Mouse (Mus musculus): ENCODE measurements around the gene 3110082I17Rik.

3110082I17Rik gene

GRCm38 (mm10) chr5:139378986-139379629 is 81.2 kb downstream of the 3110082I17Rik start:
- no peak for DNase-seq (ENCODE audit: low read depth, low spot score)

- no peak for DNase-seq (ENCODE audit: low read depth, low spot score)
These were observed 82.1 kb downstream of the 3110082I17Rik start for GRCm38 (mm10) chr5:139378271-139378556.

DNA sequence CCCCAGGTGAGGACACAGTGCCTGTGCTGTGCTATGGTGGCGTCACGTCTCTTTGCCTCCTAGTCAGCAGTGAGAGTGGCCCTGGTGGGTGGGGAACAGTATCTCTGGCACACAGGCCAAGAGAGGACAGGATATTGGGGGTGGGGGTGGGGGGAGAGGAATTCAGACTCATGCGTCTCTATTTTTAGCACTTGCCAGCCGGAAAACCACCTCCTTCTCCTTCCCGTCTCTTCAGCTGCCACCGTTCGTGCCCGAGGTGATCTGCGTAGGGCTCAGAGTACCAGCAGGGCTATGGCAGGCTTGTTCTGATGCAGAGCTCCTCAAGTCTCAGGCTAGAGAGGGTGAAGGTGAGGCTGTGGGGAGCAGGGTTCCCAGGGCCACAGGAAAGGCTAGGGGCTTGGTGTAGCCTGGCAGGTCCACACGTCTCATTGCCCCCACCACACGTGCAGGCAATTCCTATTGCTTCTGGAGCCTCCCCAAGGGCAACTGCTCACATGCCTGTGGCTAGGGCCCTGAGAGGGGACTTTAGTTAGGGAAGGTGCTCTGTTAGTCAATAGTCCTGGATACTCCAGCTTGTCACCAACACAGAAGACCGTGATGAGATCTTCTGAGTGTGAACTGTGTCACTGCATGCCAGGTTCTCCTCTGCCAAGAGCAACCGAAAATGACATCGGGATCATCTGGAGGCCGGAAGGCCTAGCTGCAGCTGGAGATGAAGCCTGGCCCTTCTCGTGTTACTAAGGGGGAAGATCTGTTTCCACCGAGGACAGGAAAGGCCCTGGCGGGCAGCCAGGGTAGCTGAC is 82.7 kb downstream of the 3110082I17Rik start, which contains the start of gene Gpr146:
Gpr146 (plus strand) TSS at position 230 of the 803 bp plus-strand sequence.
- DNase-seq (ENCODE audit: low read depth, low spot score): no peak

DNA sequence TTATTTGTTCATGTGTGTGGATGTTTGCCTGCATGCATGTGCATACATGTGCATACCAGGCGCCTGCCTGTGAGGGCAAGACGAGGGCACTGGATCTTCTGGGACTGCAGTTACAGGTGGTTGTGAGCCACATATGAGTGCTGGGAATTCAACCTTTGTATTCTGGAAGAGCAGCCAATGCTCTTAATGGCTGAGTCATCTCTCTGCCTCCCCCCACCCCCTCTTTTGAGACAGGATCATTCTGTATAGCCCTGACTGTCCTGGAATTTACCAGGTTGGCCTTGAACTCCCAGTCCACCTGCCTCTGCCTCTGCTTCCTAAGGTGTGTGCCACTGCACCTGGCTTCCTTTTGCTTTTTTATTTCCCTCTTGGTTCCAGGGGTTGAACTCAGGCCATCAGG is 85.5 kb downstream of the 3110082I17Rik start:
- DNase-seq (ENCODE audit: low read depth, low spot score): no peak

- DNase-seq (ENCODE audit: low read depth, low spot score): no peak
These were observed 86.4 kb downstream of the 3110082I17Rik start for GRCm38 (mm10) chr5:139373889-139374444.

GRCm38 (mm10) chr5:139373126-139373525 is 87.2 kb downstream of the 3110082I17Rik start:
- DNase-seq (ENCODE audit: low read depth, low spot score): no peak

DNA sequence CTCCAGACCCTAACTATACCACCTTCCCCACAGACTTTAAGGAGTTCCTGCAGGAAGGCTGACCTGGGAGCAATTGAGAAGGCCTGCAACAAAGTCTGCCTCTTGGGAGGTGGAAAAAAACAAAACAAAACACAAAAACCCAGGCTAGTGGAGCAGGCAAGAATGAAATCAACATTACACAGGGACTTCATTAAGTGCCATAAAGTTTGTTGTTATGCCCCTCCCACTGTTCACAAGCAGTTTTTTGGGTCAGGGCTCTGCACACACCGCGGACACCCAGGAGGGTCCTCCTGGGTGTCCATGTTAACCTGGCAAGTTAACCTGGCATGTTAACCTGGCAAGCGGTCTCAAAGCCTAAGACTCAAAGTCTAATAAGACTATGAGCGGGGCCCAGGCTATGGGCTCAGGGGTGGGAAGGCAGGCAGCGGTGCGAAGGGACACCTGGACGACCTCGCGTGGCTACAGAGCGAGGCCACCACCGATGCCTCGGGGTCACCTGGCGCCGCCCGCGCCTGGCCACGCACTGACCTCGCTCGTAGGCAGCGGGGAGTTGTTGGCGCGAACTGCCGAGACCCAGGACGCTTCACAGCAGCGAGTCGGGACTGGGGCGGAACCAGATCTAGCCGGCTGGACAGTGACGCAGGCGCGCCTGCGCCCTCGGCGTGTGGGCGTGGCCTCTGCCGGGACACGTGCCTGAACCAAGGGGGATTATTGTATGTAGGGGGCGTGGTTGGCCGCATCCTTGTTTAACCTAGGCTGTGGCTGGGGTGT is 88.5 kb downstream of the 3110082I17Rik start:
- peak; percentile 87 for DNase-seq (ENCODE audit: low read depth, low spot score)

- no peak for DNase-seq (ENCODE audit: low read depth, low spot score)
These were observed 89.2 kb downstream of the 3110082I17Rik start for GRCm38 (mm10) chr5:139371118-139371517.

- no peak for DNase-seq (ENCODE audit: low read depth, low spot score)
These were observed 90.0 kb downstream of the 3110082I17Rik start for GRCm38 (mm10) chr5:139370336-139370735.

DNA sequence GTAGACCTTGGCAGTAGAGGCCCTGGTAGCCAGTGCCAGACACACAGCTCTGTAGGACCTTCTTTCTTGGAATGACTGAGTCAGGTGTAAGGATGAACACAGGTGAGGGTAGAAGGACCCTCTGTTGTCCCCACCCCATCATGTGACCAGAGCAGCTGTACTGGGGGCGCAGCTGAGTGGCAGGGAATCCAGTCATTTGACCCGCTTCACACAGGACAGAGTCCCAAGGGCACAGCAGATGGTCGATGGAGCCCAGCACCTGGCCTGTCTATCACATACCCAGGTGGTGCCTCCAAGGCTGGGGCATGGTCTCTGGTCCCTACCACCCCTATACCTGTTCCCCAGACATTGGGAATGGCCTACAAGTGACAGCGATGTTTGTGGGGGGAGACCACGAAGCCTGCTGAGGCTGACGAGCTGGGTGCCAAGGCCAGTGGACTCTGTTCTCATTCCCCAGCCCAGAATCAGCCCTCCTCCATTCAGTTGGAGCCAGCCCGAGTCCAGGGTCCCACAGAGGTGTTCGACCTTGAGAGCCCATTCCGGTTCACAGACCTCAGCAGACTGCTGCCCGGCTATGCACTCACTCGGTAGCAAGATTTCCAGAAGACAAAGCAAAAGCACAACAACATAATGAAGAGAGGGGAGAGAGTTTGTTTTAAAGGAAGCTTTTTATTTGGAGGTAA is 91.5 kb downstream of the 3110082I17Rik start:
- no peak for DNase-seq (ENCODE audit: low read depth, low spot score)

DNA sequence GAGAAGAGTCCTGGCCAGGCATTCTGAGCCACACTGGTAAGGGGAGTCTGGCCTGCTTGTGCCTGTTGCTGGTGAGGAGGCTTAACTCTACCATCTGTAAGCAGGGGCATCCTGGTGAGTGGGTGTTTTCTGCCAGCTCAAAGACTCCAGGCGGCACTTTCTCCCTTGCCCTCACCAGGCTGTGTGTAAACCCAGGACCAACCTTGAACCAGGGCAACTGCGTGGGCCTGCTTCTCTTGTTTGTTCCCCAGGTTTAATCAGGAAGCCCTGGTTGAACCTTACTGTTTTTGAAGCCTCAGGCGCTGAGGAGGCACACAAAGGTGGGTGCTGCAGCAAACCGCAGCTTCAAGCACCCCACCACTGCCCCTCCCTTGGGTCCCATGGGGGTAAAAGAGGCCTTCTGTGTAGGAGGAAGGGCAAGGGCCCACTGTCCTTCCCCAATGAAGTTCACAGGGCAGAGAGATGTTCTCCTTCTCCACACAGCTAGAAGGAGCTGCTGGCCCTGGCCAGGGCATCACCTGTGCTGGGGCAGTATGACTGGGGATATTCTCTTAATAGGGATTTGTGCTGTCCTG is 92.4 kb downstream of the 3110082I17Rik start:
- no peak for DNase-seq (ENCODE audit: low read depth, low spot score)

DNA sequence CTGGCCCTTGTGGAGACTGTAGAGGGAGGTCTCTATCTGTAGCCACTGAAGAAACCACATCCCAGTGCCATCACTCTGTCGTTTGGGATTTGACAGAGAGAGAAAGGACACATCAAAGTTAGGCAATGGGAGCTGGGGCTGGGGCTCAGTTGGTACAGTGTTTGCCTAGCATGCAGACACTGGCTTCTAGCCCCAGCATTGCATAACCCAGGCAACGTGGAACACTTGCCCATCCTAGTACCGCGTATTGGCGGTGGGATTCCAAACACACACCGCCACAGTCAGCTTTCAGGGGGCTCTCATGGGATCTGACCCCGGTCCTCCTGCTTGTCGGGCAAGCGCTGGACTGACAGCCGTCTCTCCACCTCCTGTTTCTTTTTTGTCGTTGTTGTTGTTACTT is 93.8 kb downstream of the 3110082I17Rik start:
- no peak for DNase-seq (ENCODE audit: low read depth, low spot score)

DNA sequence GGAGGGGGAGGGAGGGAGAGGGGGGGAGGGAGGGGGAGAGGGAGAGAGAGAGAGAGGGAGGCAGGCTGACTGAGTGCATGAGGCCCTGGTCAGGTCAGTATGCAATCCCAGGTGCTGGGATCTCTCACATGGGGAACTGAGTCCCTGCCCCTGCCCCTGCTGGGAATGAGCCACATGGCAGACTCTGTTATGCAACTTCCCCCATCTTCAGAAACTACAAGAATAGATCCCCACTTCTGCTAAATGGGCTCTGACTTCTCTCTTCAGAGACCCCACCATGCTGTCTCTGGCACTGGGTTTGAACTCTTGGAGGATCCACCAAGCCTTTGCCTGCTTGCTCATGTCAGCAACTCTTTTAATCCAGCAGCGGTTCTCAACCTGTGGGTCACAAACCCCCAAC is 94.5 kb downstream of the 3110082I17Rik start:
- DNase-seq (ENCODE audit: low read depth, low spot score): no peak

GRCm38 (mm10) chr5:139364911-139365571 is 95.3 kb downstream of the 3110082I17Rik start:
- DNase-seq (ENCODE audit: low read depth, low spot score): no peak

GRCm38 (mm10) chr5:139364260-139364910 is 95.9 kb downstream of the 3110082I17Rik start:
- DNase-seq (ENCODE audit: low read depth, low spot score): peak; percentile 80

GRCm38 (mm10) chr5:139363858-139364257 is 96.5 kb downstream of the 3110082I17Rik start:
- DNase-seq (ENCODE audit: low read depth, low spot score): no peak

DNA sequence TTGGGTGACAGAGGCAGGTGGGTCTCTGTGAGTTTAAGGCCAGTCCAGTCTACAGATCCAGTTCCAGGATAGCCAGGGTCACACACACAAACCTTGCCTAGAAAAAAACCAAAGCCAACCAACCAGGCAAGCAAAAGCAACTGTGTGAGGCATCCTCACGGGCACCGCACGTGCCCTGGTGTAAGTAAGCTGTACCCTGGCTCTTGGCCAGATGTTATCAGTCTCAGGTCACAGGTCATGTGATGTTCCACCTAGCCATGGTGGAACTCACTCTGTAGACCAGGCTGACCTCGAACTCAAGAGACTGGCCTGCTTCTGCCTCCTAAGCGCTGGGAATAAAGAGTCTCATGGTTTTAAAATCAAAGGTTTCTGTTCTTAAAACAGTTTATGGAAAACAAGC is 101.1 kb downstream of the 3110082I17Rik start:
- no peak for DNase-seq (ENCODE audit: low read depth, low spot score)

- DNase-seq (ENCODE audit: low read depth, low spot score): no peak
These were observed 101.7 kb downstream of the 3110082I17Rik start for GRCm38 (mm10) chr5:139358653-139359052.

DNA sequence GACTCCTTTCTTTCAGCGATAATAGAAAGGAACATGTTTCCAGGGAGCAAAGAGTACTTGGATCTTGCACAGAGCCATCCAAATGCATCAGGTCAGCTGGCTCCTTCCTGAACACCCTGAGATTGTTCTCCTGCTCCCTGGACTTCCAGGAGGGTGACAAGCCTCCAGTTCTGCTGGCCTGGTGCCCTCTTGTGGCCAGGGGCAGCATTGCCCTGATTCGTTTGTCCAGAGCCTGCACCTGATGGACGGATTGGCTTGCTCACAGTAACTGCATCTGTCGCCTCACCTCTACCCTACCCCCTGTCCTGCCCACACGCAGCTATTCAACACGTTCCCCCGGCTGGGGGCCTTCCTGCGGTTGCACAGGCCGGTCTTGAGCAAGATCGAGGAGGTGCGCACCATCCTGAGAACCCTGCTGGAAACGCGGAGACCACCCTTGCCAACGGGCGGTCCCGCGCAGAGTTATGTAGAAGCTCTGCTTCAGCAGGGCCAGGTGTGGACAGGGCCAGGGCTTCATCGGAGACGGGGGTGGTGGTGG is 105.0 kb downstream of the 3110082I17Rik start:
- peak; percentile 72 for DNase-seq (ENCODE audit: low read depth, low spot score)

DNA sequence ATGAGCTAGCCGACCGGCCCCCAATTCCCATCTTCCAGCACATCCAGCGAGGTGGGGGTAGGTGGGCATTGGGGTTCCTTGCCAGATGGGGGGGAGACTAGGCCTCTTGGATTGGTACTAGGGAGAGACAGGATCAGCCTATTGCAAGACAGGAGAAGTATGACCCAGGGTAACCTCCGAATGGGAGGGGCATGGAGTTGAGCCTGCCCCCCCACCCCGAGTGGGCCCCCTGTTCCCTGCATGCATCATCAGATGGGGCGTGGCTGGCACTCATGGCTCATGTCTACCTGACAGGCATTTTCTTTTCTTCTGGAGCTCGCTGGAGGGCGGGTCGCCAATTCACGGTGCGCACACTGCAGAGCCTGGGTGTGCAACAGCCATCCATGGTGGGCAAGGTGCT is 106.4 kb downstream of the 3110082I17Rik start:
- no peak for DNase-seq (ENCODE audit: low read depth, low spot score)
